Mouse (Mus musculus) bone marrow, adult 2 months (tissue): ENCODE results near the gene 1810046K07Rik.

Experiments
- CTCF ChIP-seq: fragments of 200-500 bp; IDR thresholded peaks from 2 replicates; pipeline ENCODE4 v1.5.1; 2011; ENCODE audit warnings: low read length, control low read depth; ENCODE audit not compliant: control insufficient read depth, insufficient read depth
- POLR2A ChIP-seq: fragments of 200-500 bp; IDR thresholded peaks from 2 replicates; pipeline ENCODE4 v1.6.1; 2011; ENCODE audit warnings: low read depth, mild to moderate bottlenecking, control low read depth, low read length, borderline replicate concordance; ENCODE audit not compliant: control insufficient read depth

DNA sequence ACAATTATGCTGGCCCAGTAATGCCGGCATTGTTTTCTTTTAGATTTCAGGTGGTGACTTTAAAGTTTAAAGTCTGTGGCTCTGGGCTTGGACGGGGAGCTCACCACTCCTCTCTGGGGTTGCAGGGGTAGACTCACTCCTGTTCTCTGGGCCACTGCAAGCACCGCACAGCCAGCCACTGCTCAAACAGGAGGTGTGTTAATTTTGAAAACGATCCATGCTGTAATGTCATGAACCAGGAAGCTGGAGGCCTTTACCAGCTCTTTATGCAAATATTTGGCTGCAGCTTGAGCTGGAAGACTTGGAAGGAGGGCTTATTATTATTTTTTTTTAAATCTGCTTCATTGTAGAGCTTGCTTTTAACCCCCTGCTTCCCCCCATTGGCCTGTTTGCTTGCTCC is 54.0 kb downstream of the 1810046K07Rik start:
- no peak for TF ChIP-seq CTCF
- TF ChIP-seq POLR2A, result no peak
